Mouse (Mus musculus): ENCODE measurements around the gene Fam186a. TPM values are rescaled to one million over a fixed set of nuclear protein-coding genes. Genes with fewer than 3 reads are reported as not detected.
"Not testable (repeated sequence)": the region's sequence is repeated elsewhere in the genome, so short reads cannot be mapped to it uniquely, and the experiment has no call there.

Gene Fam186a
- polyA plus RNA-seq, 1 experiment from 2014 or later, result not detected

- 55% methylated on average over 3 of the region's 3 CpGs for WGBS
- Histone ChIP-seq H3K9ac (no peak overlapping the region), H3K4me1 (peaks cover 17% of the 10 kb centered on the region), H3K27ac (no peak overlapping the region), H3K27me3 (no peaks in the 10 kb centered on the region), H3K4me3 (no peak overlapping the region), H3K9me3 (no peaks in the 10 kb centered on the region), H3K36me3 (no peaks in the 10 kb centered on the region), H3K4me2 (peak overlapping the region; percentile 44; the same call in 1 of the 2 replicates)
- ATAC-seq (ENCODE audit: borderline replicate concordance, extremely low read depth, low FRiP score, low TSS enrichment), result no peak
Measured at GRCm38 (mm10) chr15:99891355-99891754, 75.5 kb downstream of the Fam186a start.

GRCm38 (mm10) chr15:99890412-99891236 lies 76.2 kb downstream of the Fam186a start:
- no peaks in the 10 kb centered on the region for H3K9me3 ChIP-seq
- H3K27ac ChIP-seq, result peak overlapping the region; percentile 49
- no peaks in the 10 kb centered on the region for H3K27me3 ChIP-seq
- 36% methylated on average over 19 of the region's 19 CpGs for WGBS
- peaks cover 17% of the 10 kb centered on the region for H3K4me1 ChIP-seq
- peak overlapping the region; percentile 11 for H3K4me3 ChIP-seq
- no peak overlapping the region for H3K9ac ChIP-seq
- H3K36me3 ChIP-seq, result no peaks in the 10 kb centered on the region
- H3K4me2 ChIP-seq, result peak overlapping the region; percentile 44
- ATAC-seq (ENCODE audit: borderline replicate concordance, extremely low read depth, low FRiP score, low TSS enrichment), result 0 out of 2 replicates have a peak, but pooled peaks have one; percentile 70

DNA sequence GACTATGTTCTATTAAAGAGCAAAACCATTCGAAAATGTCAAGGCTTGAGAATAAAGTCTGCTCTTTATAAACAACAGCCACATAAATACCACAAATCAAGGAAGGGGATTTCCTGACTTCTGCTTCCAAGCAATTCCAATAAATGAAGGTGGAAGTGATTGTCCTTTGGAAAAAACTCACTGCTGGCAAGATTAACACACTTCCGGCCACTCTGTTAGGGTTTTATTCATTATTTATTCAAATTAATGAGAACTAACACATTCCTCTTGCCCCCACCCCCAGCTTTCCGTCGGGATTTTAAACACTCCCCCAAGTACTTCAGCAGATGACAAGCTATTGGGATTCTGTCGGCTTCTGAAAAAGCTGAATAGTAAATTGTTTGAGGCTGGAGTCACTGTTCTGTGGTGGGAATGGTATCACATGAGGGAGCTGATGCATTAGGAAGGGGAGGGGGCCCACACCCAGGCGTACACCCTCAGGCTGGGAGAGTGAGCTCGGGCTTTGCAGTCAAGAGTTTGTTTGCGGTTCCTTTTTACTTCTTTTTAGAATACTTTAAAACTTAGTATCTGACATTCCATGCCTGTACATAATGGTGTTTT lies 77.5 kb downstream of the Fam186a start:
- Histone ChIP-seq H3K4me1 (peaks cover 17% of the 10 kb centered on the region), H3K9me3 (no peaks in the 10 kb centered on the region), H3K27me3 (no peaks in the 10 kb centered on the region), H3K4me2 (peak overlapping the region; percentile 14; the same call in 1 of the 2 replicates), H3K27ac (no peak overlapping the region), H3K4me3 (no peak overlapping the region), H3K36me3 (no peaks in the 10 kb centered on the region), H3K9ac (no peak overlapping the region)
- ATAC-seq (ENCODE audit: borderline replicate concordance, extremely low read depth, low FRiP score, low TSS enrichment), result no peak
- WGBS, result 22% methylated on average over 8 of the region's 8 CpGs

- not testable (repeated sequence) for H3K9ac ChIP-seq; H3K9me3 ChIP-seq; H3K27ac ChIP-seq; ATAC-seq (ENCODE audit: borderline replicate concordance, extremely low read depth, low FRiP score, low TSS enrichment); H3K27me3 ChIP-seq; H3K36me3 ChIP-seq; H3K4me2 ChIP-seq; H3K4me3 ChIP-seq
- WGBS, result 92% methylated on average over 2 of the region's 2 CpGs
- H3K4me1 ChIP-seq, result peaks cover 17% of the 10 kb centered on the region
Measured at GRCm38 (mm10) chr15:99887130-99887529, 79.7 kb downstream of the Fam186a start.

GRCm38 (mm10) chr15:99884038-99884437 lies 82.8 kb downstream of the Fam186a start:
- 49% methylated on average over 12 of the region's 12 CpGs for WGBS
- H3K4me1 ChIP-seq, result no peaks in the 10 kb centered on the region

DNA sequence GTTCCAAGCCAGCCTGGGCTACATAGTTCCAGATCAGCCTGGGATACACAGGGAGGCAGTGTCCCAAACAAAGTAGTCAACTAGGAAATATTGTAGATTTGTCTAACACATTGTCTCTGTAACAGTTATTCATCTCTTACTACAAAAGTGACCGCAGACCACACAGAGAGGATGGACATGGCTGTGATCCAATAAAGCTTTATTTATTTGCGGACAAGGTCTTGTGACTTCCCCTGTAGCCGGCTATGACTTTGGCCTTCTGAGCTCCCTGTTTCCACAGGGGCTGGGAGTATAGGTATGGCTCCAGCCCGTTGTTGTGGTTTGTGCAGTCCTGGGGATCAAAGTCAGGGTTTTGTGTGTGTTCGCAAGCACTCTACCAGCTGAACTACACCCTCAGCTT lies 88.3 kb downstream of the Fam186a start:
- 55% methylated on average over 5 of the region's 5 CpGs for WGBS
- Histone ChIP-seq H3K9me3 (no peaks in the 10 kb centered on the region), H3K27ac (no peak overlapping the region), H3K9ac (no peak overlapping the region), H3K36me3 (no peaks in the 10 kb centered on the region), H3K27me3 (no peaks in the 10 kb centered on the region), H3K4me2 (no peak overlapping the region), H3K4me3 (no peak overlapping the region), H3K4me1 (peaks cover 4% of the 10 kb centered on the region; the same call in 1 of the 2 replicates)
- no peak for ATAC-seq (ENCODE audit: borderline replicate concordance, extremely low read depth, low FRiP score, low TSS enrichment)

More at GRCm38 (mm10) chr15:99884038-99884437, 82.8 kb downstream of the Fam186a start:
- Histone ChIP-seq H3K9ac (no peak overlapping the region), H3K27ac (no peak overlapping the region), H3K36me3 (no peaks in the 10 kb centered on the region), H3K4me2 (no peak overlapping the region), H3K9me3 (no peaks in the 10 kb centered on the region), H3K27me3 (no peaks in the 10 kb centered on the region), H3K4me3 (no peak overlapping the region)
- no peak for ATAC-seq (ENCODE audit: borderline replicate concordance, extremely low read depth, low FRiP score, low TSS enrichment)

GRCm38 (mm10) chr15:99875334-99875869 lies 91.5 kb downstream of the Fam186a start, which contains the start of gene Lima1:
Gene Lima1, minus strand, starts transcription at chr15:99875456.
- Histone ChIP-seq H3K9ac (peak within 1 kb of the TSS; percentile 61), H3K27ac (peak within 1 kb of the TSS; percentile 56), H3K9me3 (no peaks in the 10 kb centered on the region), H3K4me2 (peak within 1 kb of the TSS; percentile 96), H3K36me3 (no peaks in the 10 kb centered on the region), H3K4me1 (peaks cover 4% of the 10 kb centered on the region; the same call in 1 of the 2 replicates), H3K27me3 (no peaks in the 10 kb centered on the region), H3K4me3 (peak within 1 kb of the TSS; percentile 68)
- under 1% methylated on average over 38 of the region's 38 CpGs for WGBS
- ATAC-seq (ENCODE audit: borderline replicate concordance, extremely low read depth, low FRiP score, low TSS enrichment), result peak; percentile 92

- ATAC-seq (ENCODE audit: borderline replicate concordance, extremely low read depth, low FRiP score, low TSS enrichment), result no peak; the same call in 1 of the 2 replicates
- Histone ChIP-seq H3K4me3 (peak overlapping the region; percentile 68), H3K27ac (peak overlapping the region; percentile 46; the same call in 1 of the 2 replicates), H3K27me3 (no peaks in the 10 kb centered on the region), H3K36me3 (no peaks in the 10 kb centered on the region), H3K4me2 (peak overlapping the region; percentile 96), H3K9me3 (no peaks in the 10 kb centered on the region), H3K9ac (peak overlapping the region; percentile 61), H3K4me1 (peaks cover 4% of the 10 kb centered on the region; the same call in 1 of the 2 replicates)
- 3% methylated on average over 27 of the region's 30 CpGs for WGBS
Measured at GRCm38 (mm10) chr15:99874612-99875333, 92.1 kb downstream of the Fam186a start.

DNA sequence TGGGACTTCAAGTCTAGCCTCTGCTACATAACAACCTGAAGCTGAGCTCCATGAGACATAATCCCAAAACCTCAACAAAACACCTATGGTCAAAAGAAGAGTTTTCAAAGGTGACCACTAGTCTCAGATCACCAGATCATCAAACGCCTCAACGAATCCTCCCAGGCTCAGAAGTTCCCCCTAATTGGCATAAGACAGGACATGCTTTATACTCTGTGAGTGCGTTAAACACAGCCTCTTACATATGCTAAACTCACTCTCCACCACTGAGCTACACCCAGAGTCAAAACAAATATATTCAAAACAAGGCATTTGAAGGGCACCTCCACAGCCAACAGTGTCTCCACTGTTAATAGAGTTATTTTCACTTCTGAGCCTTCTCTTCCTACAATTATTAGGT lies 94.3 kb downstream of the Fam186a start:
- Histone ChIP-seq H3K27me3 (no peaks in the 10 kb centered on the region), H3K9ac (no peak overlapping the region), H3K27ac (no peak overlapping the region), H3K36me3 (no peaks in the 10 kb centered on the region), H3K4me1 (peaks cover 7% of the 10 kb centered on the region), H3K4me2 (no peak overlapping the region), H3K9me3 (no peaks in the 10 kb centered on the region), H3K4me3 (no peak overlapping the region)
- no peak for ATAC-seq (ENCODE audit: borderline replicate concordance, extremely low read depth, low FRiP score, low TSS enrichment)
- 87% methylated on average over 3 of the region's 3 CpGs for WGBS
